Mouse (Mus musculus): ENCODE data around the gene Epha3. TPM values are rescaled to one million over a fixed set of nuclear protein-coding genes. Genes with fewer than 3 reads are reported as not detected.
A peak's percentile ranks its signal among the peaks of the same experiment; 100 is the strongest.

The Epha3 gene
- polyA plus RNA-seq, 1 experiment from 2014 or later: 57.1 TPM

- H3K36me3 ChIP-seq: no peaks in the 10 kb centered on the region
- H3K9me3 ChIP-seq: no peaks in the 10 kb centered on the region
- ATAC-seq (ENCODE audit: low FRiP score, low read depth): peak; percentile 49; the same call in 1 of the 2 replicates
- no peak overlapping the region for H3K4me2 ChIP-seq (replicated peaks)
- no peak overlapping the region for H3K27ac ChIP-seq
- 34% methylated on average over 6 of the region's 6 CpGs for WGBS
- H3K4me1 ChIP-seq: peaks cover 11% of the 10 kb centered on the region; the same call in 1 of the 2 replicates
- H3K9ac ChIP-seq: no peak overlapping the region
- H3K27me3 ChIP-seq (replicated peaks): no peaks in the 10 kb centered on the region
- no peak overlapping the region for H3K4me3 ChIP-seq
Measured at GRCm38 (mm10) chr16:63817606-63818005, 46.4 kb downstream of the Epha3 start.

- peaks cover 11% of the 10 kb centered on the region; the same call in 1 of the 2 replicates for H3K4me1 ChIP-seq
- H3K4me2 ChIP-seq (replicated peaks): no peak overlapping the region
- H3K27me3 ChIP-seq (replicated peaks): no peaks in the 10 kb centered on the region
- no peak overlapping the region for H3K27ac ChIP-seq
- ATAC-seq (ENCODE audit: low FRiP score, low read depth): no peak
- 19% methylated on average over 1 of the region's 1 CpGs for WGBS
- H3K36me3 ChIP-seq: no peaks in the 10 kb centered on the region
- H3K9me3 ChIP-seq: no peaks in the 10 kb centered on the region
- no peak overlapping the region for H3K4me3 ChIP-seq
- no peak overlapping the region for H3K9ac ChIP-seq
Measured at GRCm38 (mm10) chr16:63816672-63817071, 47.3 kb downstream of the Epha3 start.

- WGBS: 75% methylated on average over 5 of the region's 5 CpGs
- H3K9me3 ChIP-seq: no peaks in the 10 kb centered on the region
- no peaks in the 10 kb centered on the region for H3K36me3 ChIP-seq
- no peak for ATAC-seq (ENCODE audit: low FRiP score, low read depth)
- no peak overlapping the region for H3K27ac ChIP-seq
- H3K9ac ChIP-seq: no peak overlapping the region
- H3K4me3 ChIP-seq: no peak overlapping the region
- 0 out of 2 replicates have a peak, but pooled peaks cover 3% of the 10 kb centered on the region for H3K4me1 ChIP-seq
- no peak overlapping the region for H3K4me2 ChIP-seq (replicated peaks)
- H3K27me3 ChIP-seq (replicated peaks): no peaks in the 10 kb centered on the region
Measured at GRCm38 (mm10) chr16:63809871-63810270, 54.1 kb downstream of the Epha3 start.

- ATAC-seq (ENCODE audit: low FRiP score, low read depth): no peak
- no peak overlapping the region for H3K27ac ChIP-seq
- no peak overlapping the region for H3K4me2 ChIP-seq (replicated peaks)
- H3K27me3 ChIP-seq (replicated peaks): no peaks in the 10 kb centered on the region
- 0 out of 2 replicates have a peak, but pooled peaks cover 3% of the 10 kb centered on the region for H3K4me1 ChIP-seq
- no peaks in the 10 kb centered on the region for H3K36me3 ChIP-seq
- H3K9ac ChIP-seq: no peak overlapping the region
- H3K4me3 ChIP-seq: no peak overlapping the region
- H3K9me3 ChIP-seq: no peaks in the 10 kb centered on the region
Measured at GRCm38 (mm10) chr16:63808991-63809390, 55.0 kb downstream of the Epha3 start.

- Histone ChIP-seq H3K36me3 (no peaks in the 10 kb centered on the region), H3K27ac (no peak overlapping the region), H3K9ac (no peak overlapping the region), H3K4me3 (no peak overlapping the region), H3K4me1 (0 out of 2 replicates have a peak, but pooled peaks cover 3% of the 10 kb centered on the region), H3K4me2 (replicated peaks) (peak overlapping the region; percentile 26), H3K27me3 (replicated peaks) (no peaks in the 10 kb centered on the region), H3K9me3 (no peaks in the 10 kb centered on the region)
- ATAC-seq (ENCODE audit: low FRiP score, low read depth): peak; percentile 96
- WGBS: 13% methylated on average over 5 of the region's 5 CpGs
Measured at GRCm38 (mm10) chr16:63806437-63807129, 57.4 kb downstream of the Epha3 start.

- peak; percentile 63 for ATAC-seq (ENCODE audit: low FRiP score, low read depth)
- H3K9ac ChIP-seq: no peak overlapping the region
- no peak overlapping the region for H3K4me3 ChIP-seq
- 44% methylated on average over 3 of the region's 3 CpGs for WGBS
- no peak overlapping the region for H3K27ac ChIP-seq
- H3K36me3 ChIP-seq: no peaks in the 10 kb centered on the region
- H3K4me1 ChIP-seq: 0 out of 2 replicates have a peak, but pooled peaks cover 3% of the 10 kb centered on the region
- peak overlapping the region; percentile 26; the same call in 1 of the 2 replicates for H3K4me2 ChIP-seq (replicated peaks)
- H3K9me3 ChIP-seq: no peaks in the 10 kb centered on the region
- no peaks in the 10 kb centered on the region for H3K27me3 ChIP-seq (replicated peaks)
Measured at GRCm38 (mm10) chr16:63806025-63806424, 58.0 kb downstream of the Epha3 start.

GRCm38 (mm10) chr16:63801436-63801835 is 62.5 kb downstream of the Epha3 start:
- H3K27me3 ChIP-seq (replicated peaks): no peaks in the 10 kb centered on the region
- H3K4me2 ChIP-seq (replicated peaks): no peak overlapping the region
- WGBS: 63% methylated on average over 3 of the region's 3 CpGs
- no peaks in the 10 kb centered on the region for H3K36me3 ChIP-seq
- no peak overlapping the region for H3K9ac ChIP-seq
- H3K27ac ChIP-seq: no peak overlapping the region
- no peaks in the 10 kb centered on the region for H3K4me1 ChIP-seq
- ATAC-seq (ENCODE audit: low FRiP score, low read depth): no peak
- H3K4me3 ChIP-seq: no peak overlapping the region
- H3K9me3 ChIP-seq: no peaks in the 10 kb centered on the region

GRCm38 (mm10) chr16:63798341-63798740 is 65.6 kb downstream of the Epha3 start:
- H3K27me3 ChIP-seq (replicated peaks): no peaks in the 10 kb centered on the region
- H3K4me3 ChIP-seq: no peak overlapping the region
- H3K36me3 ChIP-seq: no peaks in the 10 kb centered on the region
- no peaks in the 10 kb centered on the region for H3K4me1 ChIP-seq
- 81% methylated on average over 2 of the region's 2 CpGs for WGBS
- H3K4me2 ChIP-seq (replicated peaks): no peak overlapping the region
- no peak overlapping the region for H3K9ac ChIP-seq
- no peak overlapping the region for H3K27ac ChIP-seq
- ATAC-seq (ENCODE audit: low FRiP score, low read depth): no peak
- no peaks in the 10 kb centered on the region for H3K9me3 ChIP-seq

- H3K4me2 ChIP-seq (replicated peaks): no peak overlapping the region
- WGBS: 94% methylated on average over 5 of the region's 5 CpGs
- H3K27me3 ChIP-seq (replicated peaks): no peaks in the 10 kb centered on the region
- no peak overlapping the region for H3K4me3 ChIP-seq
- no peaks in the 10 kb centered on the region for H3K4me1 ChIP-seq
- H3K36me3 ChIP-seq: no peaks in the 10 kb centered on the region
- no peak overlapping the region for H3K27ac ChIP-seq
- H3K9ac ChIP-seq: no peak overlapping the region
- ATAC-seq (ENCODE audit: low FRiP score, low read depth): no peak
- no peaks in the 10 kb centered on the region for H3K9me3 ChIP-seq
Measured at GRCm38 (mm10) chr16:63794292-63794691, 69.7 kb downstream of the Epha3 start.

GRCm38 (mm10) chr16:63793805-63794204 is 70.2 kb downstream of the Epha3 start:
- H3K4me2 ChIP-seq (replicated peaks): no peak overlapping the region
- WGBS: 90% methylated on average over 1 of the region's 1 CpGs
- no peak for ATAC-seq (ENCODE audit: low FRiP score, low read depth)

GRCm38 (mm10) chr16:63792084-63792483 is 71.9 kb downstream of the Epha3 start:
- no peak overlapping the region for H3K27ac ChIP-seq

More at GRCm38 (mm10) chr16:63793805-63794204, 70.2 kb downstream of the Epha3 start:
- H3K27me3 ChIP-seq (replicated peaks): no peaks in the 10 kb centered on the region
- no peak overlapping the region for H3K9ac ChIP-seq
- H3K4me1 ChIP-seq: no peaks in the 10 kb centered on the region
- no peak overlapping the region for H3K27ac ChIP-seq
- H3K9me3 ChIP-seq: no peaks in the 10 kb centered on the region
- no peak overlapping the region for H3K4me3 ChIP-seq
- H3K36me3 ChIP-seq: no peaks in the 10 kb centered on the region

GRCm38 (mm10) chr16:63783544-63783943 is 80.4 kb downstream of the Epha3 start:
- Histone ChIP-seq H3K9me3 (no peaks in the 10 kb centered on the region), H3K36me3 (no peaks in the 10 kb centered on the region), H3K4me3 (no peak overlapping the region), H3K27ac (no peak overlapping the region), H3K4me2 (replicated peaks) (no peak overlapping the region), H3K27me3 (replicated peaks) (no peaks in the 10 kb centered on the region), H3K4me1 (no peaks in the 10 kb centered on the region), H3K9ac (no peak overlapping the region)
- ATAC-seq (ENCODE audit: low FRiP score, low read depth): no peak
- 86% methylated on average over 7 of the region's 7 CpGs for WGBS

More at GRCm38 (mm10) chr16:63792084-63792483, 71.9 kb downstream of the Epha3 start:
- Histone ChIP-seq H3K9ac (no peak overlapping the region), H3K4me3 (no peak overlapping the region), H3K4me2 (replicated peaks) (no peak overlapping the region), H3K4me1 (no peaks in the 10 kb centered on the region), H3K36me3 (no peaks in the 10 kb centered on the region), H3K9me3 (no peaks in the 10 kb centered on the region), H3K27me3 (replicated peaks) (no peaks in the 10 kb centered on the region)
- 81% methylated on average over 2 of the region's 2 CpGs for WGBS
- no peak for ATAC-seq (ENCODE audit: low FRiP score, low read depth)

- Histone ChIP-seq H3K27ac (no peak overlapping the region), H3K27me3 (replicated peaks) (no peaks in the 10 kb centered on the region), H3K4me3 (no peak overlapping the region), H3K4me1 (no peaks in the 10 kb centered on the region), H3K9ac (no peak overlapping the region), H3K4me2 (replicated peaks) (no peak overlapping the region), H3K36me3 (no peaks in the 10 kb centered on the region), H3K9me3 (no peaks in the 10 kb centered on the region)
- no peak for ATAC-seq (ENCODE audit: low FRiP score, low read depth)
- WGBS: 78% methylated on average over 1 of the region's 1 CpGs
Measured at GRCm38 (mm10) chr16:63782101-63782500, 81.9 kb downstream of the Epha3 start.

Data from neural tube, embryonic 12.5 days (tissue).